Mouse (Mus musculus) retina, embryonic 14.5 days (tissue): ENCODE data around the gene Flywch2.
A peak's percentile ranks its signal among the peaks of the same experiment; 100 is the strongest.

Source experiments
- DNase-seq: peaks from one replicate; pipeline ENCODE4 v3.0.0-alpha.2; 2015; ENCODE audit warnings: low spot score

Flywch2 gene

GRCm38 (mm10) chr17:23785561-23786471 is at the start of gene Flywch2:
TSS of gene Flywch2 (minus strand) at chr17:23786081.
- peak; percentile 89 for DNase-seq

- no peak for DNase-seq
These were observed 45.3 kb upstream of the Flywch2 start for GRCm38 (mm10) chr17:23831201-23831600.

GRCm38 (mm10) chr17:23829064-23829619 is 43.3 kb upstream of the Flywch2 start, which contains the start of gene Elob:
TSS of gene Elob (minus strand) at chr17:23829136.
- DNase-seq: peak; percentile 89

GRCm38 (mm10) chr17:23828271-23829001 is 42.6 kb upstream of the Flywch2 start:
- DNase-seq: peak; percentile 67

- DNase-seq: no peak
These were observed 39.7 kb upstream of the Flywch2 start for GRCm38 (mm10) chr17:23825591-23825990.

GRCm38 (mm10) chr17:23823614-23824013 is 37.7 kb upstream of the Flywch2 start:
- no peak for DNase-seq

- no peak for DNase-seq
These were observed 37.1 kb upstream of the Flywch2 start for GRCm38 (mm10) chr17:23823018-23823417.

- no peak for DNase-seq
These were observed 36.2 kb upstream of the Flywch2 start for GRCm38 (mm10) chr17:23822094-23822493.

- DNase-seq: no peak
These were observed 34.9 kb upstream of the Flywch2 start for GRCm38 (mm10) chr17:23820731-23821130.

- no peak for DNase-seq
These were observed 33.4 kb upstream of the Flywch2 start for GRCm38 (mm10) chr17:23819235-23819634.

GRCm38 (mm10) chr17:23818579-23818978 is 32.7 kb upstream of the Flywch2 start:
- DNase-seq: no peak

- no peak for DNase-seq
These were observed 29.8 kb upstream of the Flywch2 start for GRCm38 (mm10) chr17:23815641-23816040.

GRCm38 (mm10) chr17:23807918-23808317 is 22.0 kb upstream of the Flywch2 start:
- no peak for DNase-seq

GRCm38 (mm10) chr17:23806867-23807266 is 21.0 kb upstream of the Flywch2 start:
- no peak for DNase-seq

GRCm38 (mm10) chr17:23804426-23805085 is 18.7 kb upstream of the Flywch2 start:
- DNase-seq: no peak

- peak; percentile 88 for DNase-seq
These were observed 17.6 kb upstream of the Flywch2 start for GRCm38 (mm10) chr17:23803366-23804041.

- DNase-seq: peak; percentile 99
These were observed 17.0 kb upstream of the Flywch2 start for GRCm38 (mm10) chr17:23802746-23803365.

- no peak for DNase-seq
These were observed 15.7 kb upstream of the Flywch2 start for GRCm38 (mm10) chr17:23801627-23802026.

GRCm38 (mm10) chr17:23797316-23797715 is 11.4 kb upstream of the Flywch2 start:
- no peak for DNase-seq

- DNase-seq: no peak
These were observed 9.4 kb upstream of the Flywch2 start for GRCm38 (mm10) chr17:23795323-23795722.

GRCm38 (mm10) chr17:23791079-23791357 is 5.1 kb upstream of the Flywch2 start:
- no peak for DNase-seq
